Mouse (Mus musculus) CH12.LX (cell line): ENCODE measurements at regions not wholly inside any gene's neighbourhood (a gene's known extent, or its start where the extent isn't known, plus 50 kb on each side); places are given as distances from the start of the nearest gene placed in this dataset.

Source experiments
- DNase-seq: peaks from one replicate; pipeline ENCODE4 v3.0.0-alpha.2; 2013; ENCODE audit errors: extremely low read depth
- H3K27ac ChIP-seq: 2 replicates; pipeline ENCODE4 v1.5.1; 2012; ENCODE audit warnings: low read depth, mild to moderate bottlenecking, control low read depth, moderate library complexity; ENCODE audit not compliant: insufficient read depth
- H3K27me3 ChIP-seq: replicated peaks from 2 replicates; pipeline ENCODE3; 2012; ENCODE audit warnings: inconsistent platforms
- H3K36me3 ChIP-seq, 2 experiments: replicated peaks in 1 of 2; 2 replicates each; pipeline versions ENCODE3 to v1.6.1; 2012; ENCODE audit warnings: inconsistent platforms in 1 of 2, low read length in 1 of 2, mild to moderate bottlenecking in 1 of 2, mixed read lengths in 1 of 2, moderate library complexity in 1 of 2; ENCODE audit not compliant: control insufficient read depth in 1 of 2, insufficient read depth in 1 of 2
- H3K4me1 ChIP-seq, 2 experiments: 2 replicates each; pipeline ENCODE4 v1.6.1; 2012; ENCODE audit warnings: inconsistent platforms in 1 of 2, moderate library complexity in 1 of 2; ENCODE audit not compliant: insufficient read depth in 2 of 2, control insufficient read depth in 1 of 2
- H3K4me2 ChIP-seq: 2 replicates; pipeline ENCODE4 v1.6.1; 2012; ENCODE audit warnings: low read depth, mild to moderate bottlenecking, control low read depth; ENCODE audit not compliant: poor library complexity, insufficient read depth, severe bottlenecking
- H3K4me3 ChIP-seq, 3 experiments: fragments of 150-350 bp in 1 of 3; sonication (generic) in 1 of 3; replicated peaks in 1 of 3; 2 replicates each; pipeline versions ENCODE3 to v1.5.1; 2011 to 2012; ENCODE audit warnings: low read depth in 2 of 3, low read length in 2 of 3, mild to moderate bottlenecking in 2 of 3, moderate library complexity in 2 of 3, control low read depth in 1 of 3, improper control_type of control experiment in 1 of 3, inconsistent platforms in 1 of 3, mixed read lengths in 1 of 3; ENCODE audit not compliant: poor library complexity in 1 of 3
- H3K79me2 ChIP-seq: replicated peaks from 2 replicates; pipeline ENCODE4 v1.6.1; 2012; ENCODE audit warnings: mild to moderate bottlenecking, moderate library complexity; ENCODE audit not compliant: control insufficient read depth, poor library complexity, insufficient read depth, severe bottlenecking; ENCODE audit errors: extremely low read depth
- H3K9ac ChIP-seq: 2 replicates; pipeline ENCODE4 v1.6.1; 2012; ENCODE audit warnings: low read depth, mild to moderate bottlenecking, control low read depth, moderate library complexity; ENCODE audit not compliant: insufficient read depth
- H3K9me3 ChIP-seq: replicated peaks from 2 replicates; pipeline ENCODE3; 2012; ENCODE audit warnings: low read length, inconsistent platforms, mixed read lengths
- BHLHE40 ChIP-seq: IDR thresholded peaks from 2 replicates; pipeline ENCODE4 v1.6.1; 2011; ENCODE audit warnings: mild to moderate bottlenecking, low read depth, low read length, improper control_type of control experiment
- CHD1 ChIP-seq: IDR thresholded peaks from 2 replicates; pipeline ENCODE4 v1.6.1; 2012; ENCODE audit warnings: low read depth, low read length, improper control_type of control experiment, inconsistent platforms
- CHD2 ChIP-seq: IDR thresholded peaks from 2 replicates; pipeline ENCODE4 v1.6.1; 2011; ENCODE audit warnings: low read length, improper control_type of control experiment
- EP300 ChIP-seq: IDR thresholded peaks from 2 replicates; pipeline ENCODE4 v1.6.1; 2011; ENCODE audit warnings: low read length, improper control_type of control experiment
- GABPA ChIP-seq: IDR thresholded peaks from 2 replicates; pipeline ENCODE4 v1.6.1; 2012; ENCODE audit warnings: low read depth, low read length, improper control_type of control experiment, inconsistent platforms; ENCODE audit not compliant: insufficient replicate concordance
- HCFC1 ChIP-seq: IDR thresholded peaks from 2 replicates; pipeline ENCODE4 v1.6.1; 2012; ENCODE audit warnings: low read depth, mild to moderate bottlenecking, inconsistent platforms, low read length, improper control_type of control experiment
- IRF4 ChIP-seq: IDR thresholded peaks from 2 replicates; pipeline ENCODE4 v1.6.1; 2014; ENCODE audit warnings: low read depth, mild to moderate bottlenecking, inconsistent platforms, low read length, improper control_type of control experiment
- JUN ChIP-seq: IDR thresholded peaks from 2 replicates; pipeline ENCODE4 v1.6.1; 2011; ENCODE audit warnings: low read depth, mild to moderate bottlenecking, low read length, improper control_type of control experiment, moderate library complexity; ENCODE audit not compliant: insufficient read depth
- JUND ChIP-seq: conservative IDR thresholded peaks from 2 replicates; pipeline ENCODE4 v1.6.1; 2011; ENCODE audit warnings: low read depth, low read length, improper control_type of control experiment
- KAT2A ChIP-seq: IDR thresholded peaks from 2 replicates; pipeline ENCODE4 v1.6.1; 2012; ENCODE audit warnings: low read length, improper control_type of control experiment, inconsistent platforms; ENCODE audit not compliant: insufficient replicate concordance
- MAZ ChIP-seq: IDR thresholded peaks from 2 replicates; pipeline ENCODE4 v1.6.1; 2012; ENCODE audit warnings: low read depth, mild to moderate bottlenecking, inconsistent platforms, low read length, improper control_type of control experiment, moderate library complexity
- NELFE ChIP-seq: IDR thresholded peaks from 2 replicates; pipeline ENCODE4 v1.6.1; 2011; ENCODE audit warnings: low read depth, low read length, improper control_type of control experiment
- PAX5 ChIP-seq: IDR thresholded peaks from 2 replicates; pipeline ENCODE4 v1.6.1; 2012; ENCODE audit warnings: low read length, inconsistent platforms, mixed read lengths
- POLR2AphosphoS2 ChIP-seq: IDR thresholded peaks from 2 replicates; pipeline ENCODE4 v1.6.1; 2011; ENCODE audit warnings: low read depth, low read length, improper control_type of control experiment
- RAD21 ChIP-seq: IDR thresholded peaks from 2 replicates; pipeline ENCODE4 v1.6.1; 2011; ENCODE audit warnings: low read depth, mild to moderate bottlenecking, low read length, improper control_type of control experiment, moderate library complexity
- RCOR1 ChIP-seq: conservative IDR thresholded peaks from 2 replicates; pipeline ENCODE4 v1.6.1; 2012; ENCODE audit warnings: low read depth, mild to moderate bottlenecking, inconsistent platforms, low read length, improper control_type of control experiment
- SIN3A ChIP-seq: IDR thresholded peaks from 2 replicates; pipeline ENCODE4 v1.6.1; 2012; ENCODE audit warnings: low read length, improper control_type of control experiment, inconsistent platforms
- TBP ChIP-seq: conservative IDR thresholded peaks from 2 replicates; pipeline ENCODE4 v1.6.1; 2011; ENCODE audit warnings: low read depth, low read length, improper control_type of control experiment
- UBTF ChIP-seq: IDR thresholded peaks from 2 replicates; pipeline ENCODE4 v1.6.1; 2012; ENCODE audit warnings: low read depth, mild to moderate bottlenecking, inconsistent platforms, low read length, improper control_type of control experiment, moderate library complexity
- USF1 ChIP-seq: IDR thresholded peaks from 2 replicates; pipeline ENCODE4 v1.6.1; 2014; ENCODE audit warnings: low read depth, mild to moderate bottlenecking, inconsistent platforms, low read length, improper control_type of control experiment
- USF2 ChIP-seq: conservative IDR thresholded peaks from 2 replicates; pipeline ENCODE4 v1.6.1; 2011; ENCODE audit warnings: low read depth, low read length, improper control_type of control experiment
- ZC3H11A ChIP-seq: IDR thresholded peaks from 2 replicates; pipeline ENCODE4 v1.6.1; 2012; ENCODE audit warnings: low read depth, mild to moderate bottlenecking, inconsistent platforms, low read length, improper control_type of control experiment
- ZKSCAN1 ChIP-seq: IDR thresholded peaks from 2 replicates; pipeline ENCODE4 v1.6.1; 2012; ENCODE audit warnings: low read depth, inconsistent platforms, low read length, improper control_type of control experiment, borderline replicate concordance
- dilution Hi-C: fragments of 300-500 bp; cut with MboI; formaldehyde crosslinking; loops from 2 replicates; pipeline ENCODE4 v1.14.3; 2020; ENCODE audit warnings: low sequenced_read_pairs; ENCODE audit not compliant: extremely low pct_unique_long_range_greater_than_20kb, extremely low pct_ligation_motif_present
- in situ Hi-C: fragments of 300-500 bp; cut with MboI; formaldehyde crosslinking; loops from 3 replicates; pipeline ENCODE4 v1.14.3; 2019; ENCODE audit warnings: low sequenced_read_pairs, low pct_ligation_motif_present, low pct_unique_long_range_greater_than_20kb, mixed read lengths

- Histone ChIP-seq H3K27ac (no peak overlapping the region), H3K36me3 (no peaks in the 10 kb centered on the region), H3K9ac (no peak overlapping the region), H3K4me1 (peaks cover 0 to 3% of the 10 kb centered on the region in 2 experiments; a peak in 1 of 4 replicates)
- dilution Hi-C loops, result no loop called here
- no peak for TF ChIP-seq CHD2
- no peak for TF ChIP-seq USF2
- no peak for TF ChIP-seq TBP
- TF ChIP-seq HCFC1, result no peak
- no peak for TF ChIP-seq RCOR1
- no peak for TF ChIP-seq MAZ
- no peak for TF ChIP-seq POLR2AphosphoS2
- TF ChIP-seq JUND, result no peak
- no peak for TF ChIP-seq JUN
- TF ChIP-seq PAX5, result no peak
- no peak for TF ChIP-seq UBTF
- TF ChIP-seq KAT2A, result no peak
- TF ChIP-seq RAD21, result no peak
- TF ChIP-seq ZC3H11A, result no peak
- no peak for TF ChIP-seq CHD1
- TF ChIP-seq NELFE, result no peak
- TF ChIP-seq, all 38 proteins: peak for 0
- in situ Hi-C loops, result no loop called here
- H3K4me2 ChIP-seq, result no peak overlapping the region
- no peaks in the 10 kb centered on the region for H3K27me3 ChIP-seq
- no peaks in the 10 kb centered on the region for H3K79me2 ChIP-seq
- no peaks in the 10 kb centered on the region for H3K9me3 ChIP-seq
- no peak overlapping the region for H3K4me3 ChIP-seq
- DNase-seq, result no peak
Measured at GRCm38 (mm10) chr3:143864490-143864889, 340.5 kb downstream of the Lmo4 start.

GRCm38 (mm10) chr3:143862531-143862930 is 342.5 kb downstream of the Lmo4 start:
- no peak for DNase-seq
- Histone ChIP-seq H3K9ac (no peak overlapping the region), H3K27ac (no peak overlapping the region), H3K4me2 (no peak overlapping the region), H3K79me2 (no peaks in the 10 kb centered on the region), H3K27me3 (no peaks in the 10 kb centered on the region), H3K36me3 (no peaks in the 10 kb centered on the region), H3K4me1 (peaks cover 0 to 3% of the 10 kb centered on the region in 2 experiments; a peak in 1 of 4 replicates), H3K9me3 (no peaks in the 10 kb centered on the region), H3K4me3 (no peak overlapping the region)
- no peak for TF ChIP-seq GABPA
- TF ChIP-seq BHLHE40, result no peak
- no peak for TF ChIP-seq RAD21
- TF ChIP-seq SIN3A, result no peak
- no peak for TF ChIP-seq TBP
- TF ChIP-seq EP300, result no peak
- no peak for TF ChIP-seq USF1
- no peak for TF ChIP-seq PAX5
- no peak for TF ChIP-seq CHD2
- no peak for TF ChIP-seq IRF4
- TF ChIP-seq ZKSCAN1, result no peak
- no peak for TF ChIP-seq CHD1
- in situ Hi-C loops (no loop called here), dilution Hi-C loops (no loop called here)
